Mouse (Mus musculus) layer of hippocampus, adult 8-10 months (tissue): ENCODE results near the gene Abcc4. TPM values are rescaled to one million over a fixed set of nuclear protein-coding genes. Genes with fewer than 3 reads are reported as not detected.

ENCODE experiments used
- DNase-seq, 2 experiments: peaks; one replicate each; pipeline ENCODE4 v3.0.0; 2022; ENCODE audit warnings: low spot score in 2 of 2
- total RNA-seq, 4 experiments: library from RNA; stranded (reverse); gene quantifications; 2 replicates each; pipeline ENCODE4 v1.2.4; 2022

Abcc4 gene
- total RNA-seq, 4 experiments from 2014 or later = 8.2 to 10.6 (median 10.1) TPM

- DNase-seq = no peak
Measured at GRCm38 (mm10) chr14:118507829-118508228, 198.2 kb downstream of the Abcc4 start.

GRCm38 (mm10) chr14:118506591-118507146 lies 199.3 kb downstream of the Abcc4 start:
- DNase-seq = no peak

GRCm38 (mm10) chr14:118496767-118497166 lies 209.3 kb downstream of the Abcc4 start:
- no peak for DNase-seq

GRCm38 (mm10) chr14:118495458-118495857 lies 210.6 kb downstream of the Abcc4 start:
- DNase-seq = no peak

GRCm38 (mm10) chr14:118491708-118492107 lies 214.3 kb downstream of the Abcc4 start:
- DNase-seq = no peak

GRCm38 (mm10) chr14:118491300-118491699 lies 214.7 kb downstream of the Abcc4 start:
- no peak for DNase-seq

- no peak for DNase-seq
Measured at GRCm38 (mm10) chr14:118490525-118490924, 215.5 kb downstream of the Abcc4 start.

- DNase-seq = no peak
Measured at GRCm38 (mm10) chr14:118486349-118486748, 219.7 kb downstream of the Abcc4 start.

- DNase-seq = no peak
Measured at GRCm38 (mm10) chr14:118485646-118486045, 220.4 kb downstream of the Abcc4 start.

GRCm38 (mm10) chr14:118482320-118482719 lies 223.7 kb downstream of the Abcc4 start:
- DNase-seq = no peak

- DNase-seq = no peak
Measured at GRCm38 (mm10) chr14:118481779-118482178, 224.2 kb downstream of the Abcc4 start.

- no peak for DNase-seq
Measured at GRCm38 (mm10) chr14:118476329-118476728, 229.7 kb downstream of the Abcc4 start.

GRCm38 (mm10) chr14:118475100-118475454 lies 230.9 kb downstream of the Abcc4 start:
- DNase-seq = no peak

- peak; percentile 12 to 25 for DNase-seq
Measured at GRCm38 (mm10) chr14:118474226-118475099, 231.6 kb downstream of the Abcc4 start.

- DNase-seq = peak in 1 of 2 experiments; percentile 18
Measured at GRCm38 (mm10) chr14:118473831-118474193, 232.2 kb downstream of the Abcc4 start.

- no peak for DNase-seq
Measured at GRCm38 (mm10) chr14:118473188-118473830, 232.7 kb downstream of the Abcc4 start.

GRCm38 (mm10) chr14:118465331-118465730 lies 240.7 kb downstream of the Abcc4 start:
- DNase-seq = no peak

GRCm38 (mm10) chr14:118464401-118464800 lies 241.6 kb downstream of the Abcc4 start:
- DNase-seq = no peak

- DNase-seq = no peak
Measured at GRCm38 (mm10) chr14:118452572-118452971, 253.4 kb downstream of the Abcc4 start.

- no peak for DNase-seq
Measured at GRCm38 (mm10) chr14:118440155-118440554, 265.9 kb downstream of the Abcc4 start.

- peak in 1 of 2 experiments; percentile 17 for DNase-seq
Measured at GRCm38 (mm10) chr14:118437156-118437931, 268.7 kb downstream of the Abcc4 start.

GRCm38 (mm10) chr14:118436791-118437155 lies 269.2 kb downstream of the Abcc4 start:
- DNase-seq = peak in 1 of 2 experiments; percentile 14
